Mouse (Mus musculus) lung, embryonic 14.5 days (tissue): ENCODE data around the gene Hoxd12. TPM values are rescaled to one million over a fixed set of nuclear protein-coding genes. Genes with fewer than 3 reads are reported as not detected.

Experiments
- ATAC-seq: fragments of 200-750 bp; cut with Nextera tagmentation; 2 replicates; pipeline ENCODE4 v1.8.0; 2017; ENCODE audit warnings: mild to moderate bottlenecking, moderate TSS enrichment, moderate library complexity; ENCODE audit not compliant: insufficient read depth
- DNase-seq: peaks from one replicate; pipeline ENCODE4 v3.0.0-alpha.2; 2015
- H3K27ac ChIP-seq: fragments of 300-500 bp; sonication (generic); 2 replicates; pipeline ENCODE4 v1.5.1; 2014; ENCODE audit warnings: low read depth, mild to moderate bottlenecking, moderate library complexity
- H3K27me3 ChIP-seq: fragments of 300-500 bp; sonication (generic); 2 replicates; pipeline ENCODE4 v1.6.1; 2014; ENCODE audit warnings: low read length, control low read depth; ENCODE audit not compliant: insufficient read depth
- H3K36me3 ChIP-seq: fragments of 300-500 bp; sonication (generic); 2 replicates; pipeline ENCODE4 v1.6.1; 2014; ENCODE audit warnings: control low read depth; ENCODE audit not compliant: insufficient read depth
- H3K4me1 ChIP-seq: fragments of 300-500 bp; sonication (generic); 2 replicates; pipeline ENCODE4 v1.6.1; 2014; ENCODE audit warnings: antibody characterized with exemption, control low read depth; ENCODE audit not compliant: insufficient read depth
- H3K4me2 ChIP-seq: fragments of 300-500 bp; sonication (generic); 2 replicates; pipeline ENCODE4 v1.6.1; 2014; ENCODE audit warnings: mild to moderate bottlenecking
- H3K4me3 ChIP-seq: fragments of 300-500 bp; sonication (generic); 2 replicates; pipeline ENCODE4 v1.5.1; 2014; ENCODE audit warnings: low read depth, low read length
- H3K9ac ChIP-seq: fragments of 300-500 bp; sonication (generic); 2 replicates; pipeline ENCODE4 v1.6.1; 2014
- H3K9me3 ChIP-seq: fragments of 300-500 bp; sonication (generic); 2 replicates; pipeline ENCODE4 v1.6.1; 2016; ENCODE audit warnings: low read depth, low read length, control low read depth
- CTCF ChIP-seq: IDR thresholded peaks from 2 replicates; pipeline ENCODE4 v1.5.1; 2016; ENCODE audit warnings: antibody characterized with exemption, low read depth
- WGBS: fragments of 180-500 bp; shearing (Covaris S2); extraction: QIAGEN DNeasy Blood & Tissue Kit; methylation state at CpG from one replicate; pipeline ENCODE4 v1.1.7; 2014; 5-methylcytosine and 5-hydroxymethylcytosine counted together
- polyA plus RNA-seq: library from polyadenylated mRNA; unstranded; fragments of >200 nt; fragmentation: Nextera tagmentation; extraction: Ambion mirVana; gene quantifications from 2 replicates; pipeline ENCODE4 v1.2.1, GENCODE M21; 2014

The Hoxd12 gene
- polyA plus RNA-seq, result not detected in 2 replicates

DNA sequence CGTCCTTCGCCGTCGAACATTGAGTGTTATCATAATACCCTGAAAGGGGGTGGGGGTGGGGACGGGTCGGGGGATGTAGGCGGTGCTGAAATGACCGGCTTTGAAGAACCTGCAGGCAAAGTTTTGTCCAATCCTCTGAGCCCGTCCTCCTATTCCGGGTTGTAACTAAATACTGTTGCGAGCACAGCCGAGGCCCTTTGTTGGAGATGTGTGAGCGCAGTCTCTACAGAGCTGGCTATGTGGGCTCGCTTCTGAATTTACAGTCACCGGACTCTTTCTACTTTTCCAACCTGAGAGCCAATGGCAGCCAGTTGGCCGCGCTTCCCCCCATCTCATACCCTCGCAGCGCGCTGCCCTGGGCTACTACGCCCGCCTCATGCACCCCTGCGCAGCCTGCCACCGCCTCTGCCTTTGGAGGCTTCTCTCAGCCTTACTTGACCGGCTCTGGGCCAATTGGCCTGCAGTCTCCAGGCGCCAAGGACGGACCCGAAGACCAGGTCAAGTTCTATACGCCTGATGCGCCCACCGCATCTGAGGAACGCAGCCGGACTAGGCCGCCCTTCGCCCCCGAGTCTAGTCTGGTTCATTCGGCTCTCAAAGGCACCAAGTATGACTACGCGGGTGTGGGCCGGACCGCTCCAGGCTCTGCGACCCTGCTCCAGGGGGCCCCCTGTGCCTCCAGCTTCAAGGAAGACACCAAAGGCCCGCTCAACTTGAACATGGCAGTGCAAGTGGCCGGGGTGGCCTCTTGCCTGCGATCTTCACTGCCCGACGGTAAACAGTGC is at the start of gene Hoxd12:
TSS of gene Hoxd12 (plus strand) at position 133 of the 785 bp plus-strand sequence.
- DNase-seq (no peak), ATAC-seq (no peak)
- no peaks in the 10 kb centered on the region for H3K9me3 ChIP-seq
- H3K27me3 ChIP-seq, result peaks cover 100% of the 10 kb centered on the region
- 1% methylated on average over 47 of the region's 47 CpGs for WGBS
- no peak within 1 kb of the TSS for H3K9ac ChIP-seq
- H3K4me1 ChIP-seq, result no peaks in the 10 kb centered on the region
- no peak for TF ChIP-seq CTCF
- no peaks in the 10 kb centered on the region for H3K36me3 ChIP-seq
- no peak within 1 kb of the TSS for H3K27ac ChIP-seq
- no peak within 1 kb of the TSS for H3K4me2 ChIP-seq
- no peak within 1 kb of the TSS for H3K4me3 ChIP-seq

DNA sequence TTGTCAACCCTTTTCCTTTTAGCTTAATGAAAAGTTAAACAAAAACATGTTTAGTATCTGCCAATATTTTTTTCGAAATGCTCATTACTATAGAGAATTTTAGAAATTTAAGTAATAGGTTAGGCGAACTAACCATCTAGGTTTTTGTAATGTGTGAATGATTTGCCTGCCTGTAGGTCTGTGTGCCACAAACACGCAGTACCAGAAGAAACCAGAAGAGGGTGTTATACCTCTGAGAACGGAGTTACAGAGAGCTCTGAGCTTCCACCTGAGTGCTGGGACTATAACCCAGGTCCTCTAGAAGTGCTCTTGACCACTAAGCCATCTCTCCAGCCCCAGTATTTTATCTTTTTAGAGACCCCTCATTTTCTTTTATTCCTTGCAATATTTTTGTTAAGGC is 39.4 kb upstream of the Hoxd12 start:
- TF ChIP-seq CTCF, result 0 out of 2 replicates have a peak, but pooled peaks have one; percentile 4
- no peak overlapping the region for H3K4me3 ChIP-seq
- no peaks in the 10 kb centered on the region for H3K27me3 ChIP-seq
- no peaks in the 10 kb centered on the region for H3K36me3 ChIP-seq
- H3K4me1 ChIP-seq, result no peaks in the 10 kb centered on the region
- DNase-seq, result no peak
- no peaks in the 10 kb centered on the region for H3K9me3 ChIP-seq
- WGBS, result 66% methylated on average over 4 of the region's 4 CpGs
- no peak overlapping the region for H3K27ac ChIP-seq
- no peak overlapping the region for H3K4me2 ChIP-seq
- ATAC-seq, result no peak
- H3K9ac ChIP-seq, result no peak overlapping the region

DNA sequence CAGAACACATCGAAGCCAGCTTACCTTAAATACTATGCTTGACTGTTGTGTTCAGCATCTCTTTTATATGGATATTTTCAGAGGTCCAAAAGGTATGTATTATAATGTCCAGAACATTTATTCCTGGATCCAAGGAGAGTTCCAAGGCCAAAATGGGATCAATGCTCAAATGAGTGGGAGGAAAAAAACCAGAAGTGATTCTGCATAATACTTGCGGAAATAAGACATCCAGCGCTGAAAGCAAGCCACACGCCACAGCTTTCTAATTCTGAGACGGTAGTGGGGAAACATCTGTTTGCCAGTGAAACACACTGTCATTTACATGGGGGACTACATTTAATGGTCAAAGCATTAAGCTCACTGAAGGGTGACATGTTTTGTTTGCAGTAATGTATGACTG is 32.4 kb upstream of the Hoxd12 start:
- Histone ChIP-seq H3K36me3 (no peaks in the 10 kb centered on the region), H3K4me3 (no peak overlapping the region), H3K4me2 (no peak overlapping the region), H3K4me1 (no peaks in the 10 kb centered on the region), H3K27ac (no peak overlapping the region), H3K9me3 (no peaks in the 10 kb centered on the region), H3K9ac (no peak overlapping the region), H3K27me3 (peaks cover 31% of the 10 kb centered on the region)
- WGBS, result 70% methylated on average over 5 of the region's 5 CpGs
- TF ChIP-seq CTCF, result no peak
- DNase-seq, result no peak
- no peak for ATAC-seq

DNA sequence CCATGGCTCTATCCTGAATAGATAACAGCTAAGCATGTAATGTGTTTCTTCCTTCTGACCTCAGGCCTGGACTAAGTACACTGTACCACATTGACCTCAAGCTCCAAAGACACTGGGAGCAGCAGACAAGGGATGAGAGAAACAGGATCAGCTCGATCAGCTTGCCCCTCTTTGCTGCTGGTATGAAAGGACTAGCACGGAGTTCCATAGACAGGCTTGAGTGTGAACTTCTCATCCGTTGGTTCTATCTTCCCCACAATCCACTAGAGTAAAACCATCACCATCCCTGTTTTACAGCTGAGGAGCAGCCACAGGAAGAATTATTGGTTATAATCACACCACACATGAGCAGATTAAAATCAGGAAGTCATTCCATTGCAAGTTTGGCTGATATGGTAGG is 29.2 kb upstream of the Hoxd12 start:
- H3K4me2 ChIP-seq, result no peak overlapping the region
- no peak overlapping the region for H3K27ac ChIP-seq
- no peaks in the 10 kb centered on the region for H3K36me3 ChIP-seq
- no peaks in the 10 kb centered on the region for H3K4me1 ChIP-seq
- TF ChIP-seq CTCF, result no peak
- WGBS, result 79% methylated on average over 3 of the region's 3 CpGs
- H3K27me3 ChIP-seq, result peaks cover 63% of the 10 kb centered on the region
- H3K9ac ChIP-seq, result no peak overlapping the region
- ATAC-seq, result no peak
- no peak for DNase-seq
- H3K4me3 ChIP-seq, result no peak overlapping the region
- H3K9me3 ChIP-seq, result no peaks in the 10 kb centered on the region

DNA sequence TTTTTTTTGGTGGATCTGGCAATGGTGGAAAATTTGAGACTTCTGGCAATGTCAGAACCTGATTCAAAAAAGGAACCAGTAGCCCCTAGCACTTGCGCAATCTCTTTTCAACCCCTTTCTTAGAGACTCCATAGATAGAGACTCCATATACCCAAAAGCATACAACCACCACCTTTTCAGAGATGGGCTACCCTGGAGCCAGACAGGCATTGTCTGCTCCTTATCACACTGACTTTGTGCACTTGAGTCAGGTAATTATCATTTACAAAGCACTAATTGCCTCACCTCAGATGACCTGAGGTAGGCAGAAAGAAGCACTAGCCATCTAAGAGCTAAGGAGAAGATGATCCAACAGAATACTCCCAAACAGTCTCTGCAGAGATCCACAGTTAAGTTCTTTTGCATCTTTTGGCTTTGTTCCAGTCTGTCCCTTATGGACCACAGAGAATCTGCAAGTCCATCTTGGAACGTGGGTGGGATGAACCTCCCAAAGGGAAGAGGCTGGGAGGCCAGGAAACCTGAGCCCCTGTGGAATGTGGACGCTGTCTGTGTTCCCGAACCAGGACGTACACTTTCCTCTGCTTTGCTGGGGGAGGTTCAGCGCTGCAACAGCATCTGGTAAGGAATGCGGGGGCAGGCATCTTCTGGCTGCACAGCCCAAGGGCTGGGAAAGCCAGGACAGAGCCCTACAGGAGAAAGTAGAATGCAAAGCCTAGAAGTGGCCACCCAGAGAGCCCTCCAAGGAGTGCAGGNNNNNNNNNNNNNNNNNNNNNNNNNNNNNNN is 27.5 kb upstream of the Hoxd12 start:
- H3K36me3 ChIP-seq, result no peaks in the 10 kb centered on the region
- no peak overlapping the region for H3K4me3 ChIP-seq
- 17% methylated on average over 7 of the region's 7 CpGs for WGBS
- peaks cover 79% of the 10 kb centered on the region for H3K27me3 ChIP-seq
- no peak overlapping the region for H3K4me2 ChIP-seq
- no peak for TF ChIP-seq CTCF
- no peak overlapping the region for H3K9ac ChIP-seq
- no peaks in the 10 kb centered on the region for H3K9me3 ChIP-seq
- H3K4me1 ChIP-seq, result no peaks in the 10 kb centered on the region
- DNase-seq (no peak), ATAC-seq (no peak)
- no peak overlapping the region for H3K27ac ChIP-seq

DNA sequence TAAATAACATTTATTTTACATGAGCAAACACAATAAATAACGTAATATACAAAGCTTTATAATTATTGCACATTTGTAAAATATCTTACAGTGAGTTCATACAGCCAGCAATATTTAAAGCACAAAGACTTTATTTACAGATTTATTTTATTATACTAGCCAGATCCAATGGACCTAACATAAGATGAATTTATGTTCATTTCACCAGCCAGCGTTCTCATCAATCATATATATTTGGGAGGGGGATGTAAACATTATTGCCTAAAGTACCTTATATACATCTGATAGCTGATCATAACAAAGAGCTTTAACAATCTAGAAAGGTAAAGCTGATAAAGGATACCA is 21.8 kb upstream of the Hoxd12 start:
- TF ChIP-seq CTCF, result no peak
- WGBS, result 49% methylated on average over 2 of the region's 2 CpGs
- H3K4me1 ChIP-seq, result no peaks in the 10 kb centered on the region
- DNase-seq (no peak), ATAC-seq (no peak)
- no peaks in the 10 kb centered on the region for H3K9me3 ChIP-seq
- no peak overlapping the region for H3K4me3 ChIP-seq
- no peaks in the 10 kb centered on the region for H3K36me3 ChIP-seq
- H3K9ac ChIP-seq, result no peak overlapping the region
- peaks cover 92% of the 10 kb centered on the region for H3K27me3 ChIP-seq
- no peak overlapping the region for H3K27ac ChIP-seq
- H3K4me2 ChIP-seq, result no peak overlapping the region

DNA sequence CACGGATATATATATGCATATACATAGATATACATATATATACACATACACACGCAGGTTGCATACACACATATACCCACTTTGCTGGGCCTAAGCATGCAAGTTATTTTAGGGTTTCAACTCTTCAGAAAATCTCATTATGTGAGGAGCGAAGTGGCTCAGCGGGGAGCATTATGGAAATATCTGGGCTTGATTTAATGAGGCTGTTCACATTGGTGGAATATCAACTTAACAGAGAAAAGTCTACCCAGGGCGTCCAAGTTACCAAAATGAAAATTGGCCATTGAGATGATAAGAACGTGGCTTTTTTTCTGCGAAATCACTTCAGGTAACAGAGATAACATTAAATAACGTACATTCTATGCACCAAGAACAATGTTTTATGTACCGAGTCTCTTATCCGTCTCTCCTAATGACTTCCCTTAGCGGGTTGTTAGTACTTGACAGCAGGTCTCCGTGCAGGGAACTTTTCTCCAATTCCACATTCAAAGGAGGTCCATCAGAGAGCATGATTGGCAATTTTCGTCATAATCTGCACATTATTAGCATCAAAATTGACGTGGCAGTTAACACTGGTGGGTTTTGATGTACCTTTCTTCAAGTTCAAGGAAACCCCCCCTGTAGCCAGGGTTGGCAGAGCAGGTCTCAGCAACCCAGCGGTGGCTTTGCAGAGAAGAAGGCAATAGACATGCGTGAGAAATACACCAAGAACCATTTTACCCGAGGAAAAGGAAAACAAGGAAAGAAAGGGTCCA is 20.9 kb upstream of the Hoxd12 start:
- DNase-seq (no peak), ATAC-seq (no peak)
- no peak for TF ChIP-seq CTCF
- no peaks in the 10 kb centered on the region for H3K4me1 ChIP-seq
- H3K4me2 ChIP-seq, result no peak overlapping the region
- no peaks in the 10 kb centered on the region for H3K9me3 ChIP-seq
- H3K4me3 ChIP-seq, result no peak overlapping the region
- H3K36me3 ChIP-seq, result no peaks in the 10 kb centered on the region
- no peak overlapping the region for H3K9ac ChIP-seq
- 19% methylated on average over 17 of the region's 17 CpGs for WGBS
- peaks cover 92% of the 10 kb centered on the region for H3K27me3 ChIP-seq
- no peak overlapping the region for H3K27ac ChIP-seq
